Mouse (Mus musculus) ES-Bruce4 (cell line): ENCODE measurements around the gene Psmb7.

Experiments used
- CTCF ChIP-seq: IDR thresholded peaks from one replicate; pipeline ENCODE4 v1.8.1; 2011; ENCODE audit warnings: low read depth, low read length
- EP300 ChIP-seq: IDR thresholded peaks from 2 replicates; pipeline ENCODE4 v1.6.1; 2011; ENCODE audit warnings: low read depth, low read length; ENCODE audit not compliant: insufficient read depth
- POLR2A ChIP-seq: IDR thresholded peaks from one replicate; pipeline ENCODE4 v1.8.1; 2011; ENCODE audit warnings: low read length; ENCODE audit not compliant: insufficient read depth

GRCm38 (mm10) chr2:38579528-38579927 lies 64.4 kb downstream of the Psmb7 start:
- TF ChIP-seq CTCF (no peak), EP300 (no peak), POLR2A (no peak)
